Mouse (Mus musculus) limb, embryonic 11.5 days (tissue): Measurements from ENCODE around the gene Elk4. TPM values are rescaled to one million over a fixed set of nuclear protein-coding genes. Genes with fewer than 3 reads are reported as not detected.

Experiments
- ATAC-seq: fragments of 200-750 bp; cut with Nextera tagmentation; 2 replicates; pipeline ENCODE4 v1.8.0; 2017; ENCODE audit warnings: low read depth; ENCODE audit not compliant: insufficient number of reproducible peaks, low FRiP score, low TSS enrichment
- DNase-seq: peaks from one replicate; pipeline ENCODE4 v3.0.0-alpha.2; 2015; ENCODE audit warnings: low spot score
- H3K27ac ChIP-seq: fragments of 300-500 bp; sonication (generic); replicated peaks from 2 replicates; pipeline ENCODE4 v1.5.1; 2014; ENCODE audit warnings: low read depth, mild to moderate bottlenecking, low read length
- H3K27me3 ChIP-seq: fragments of 300-500 bp; sonication (generic); 2 replicates; pipeline ENCODE4 v1.6.1; 2014; ENCODE audit warnings: mild to moderate bottlenecking, low read length, mixed read lengths; ENCODE audit not compliant: control insufficient read depth, insufficient read depth
- H3K36me3 ChIP-seq: fragments of 300-500 bp; sonication (generic); 2 replicates; pipeline ENCODE4 v1.6.1; 2014; ENCODE audit warnings: mild to moderate bottlenecking, low read length, moderate library complexity, mixed read lengths; ENCODE audit not compliant: control insufficient read depth, insufficient read depth
- H3K4me1 ChIP-seq: fragments of 300-500 bp; sonication (generic); 2 replicates; pipeline ENCODE4 v1.6.1; 2014; ENCODE audit warnings: low read length, mixed read lengths; ENCODE audit not compliant: control insufficient read depth, insufficient read depth
- H3K4me2 ChIP-seq: fragments of 300-500 bp; sonication (generic); 2 replicates; pipeline ENCODE4 v1.6.1; 2014; ENCODE audit warnings: low read depth, mild to moderate bottlenecking, moderate library complexity; ENCODE audit not compliant: severe bottlenecking
- H3K4me3 ChIP-seq: fragments of 300-500 bp; sonication (generic); 2 replicates; pipeline ENCODE4 v1.5.1; 2014; ENCODE audit warnings: low read depth, low read length
- H3K9ac ChIP-seq: fragments of 300-500 bp; sonication (generic); 2 replicates; pipeline ENCODE4 v1.6.1; 2014; ENCODE audit warnings: mild to moderate bottlenecking, low read length
- H3K9me3 ChIP-seq: fragments of 300-500 bp; sonication (generic); 2 replicates; pipeline ENCODE4 v1.6.1; 2016; ENCODE audit warnings: low read length; ENCODE audit not compliant: control insufficient read depth
- whole genome bisulfite sequencing: fragments of 180-500 bp; shearing (Covaris S2); extraction: QIAGEN DNeasy Blood & Tissue Kit; methylation state at CpG from one replicate; pipeline ENCODE4 v1.1.7; 2014; 5-methylcytosine and 5-hydroxymethylcytosine counted together
- polyA plus RNA-seq: library from polyadenylated mRNA; unstranded; fragments of >200 nt; fragmentation: Nextera tagmentation; extraction: Ambion mirVana; gene quantifications from 2 replicates; pipeline ENCODE4 v1.2.1, GENCODE M21; 2014

Gene Elk4
- polyA plus RNA-seq, 1 experiment from 2014 or later = 17.1 TPM

- ATAC-seq (no peak), DNase-seq (no peak)
- Histone ChIP-seq H3K4me3 (no peak overlapping the region), H3K9ac (no peak overlapping the region), H3K4me1 (no peaks in the 10 kb centered on the region), H3K9me3 (no peaks in the 10 kb centered on the region), H3K27ac (no peak overlapping the region), H3K36me3 (no peaks in the 10 kb centered on the region; the same call in 1 of the 2 replicates), H3K27me3 (no peaks in the 10 kb centered on the region), H3K4me2 (no peak overlapping the region)
- whole genome bisulfite sequencing = 63% methylated on average over 3 of the region's 3 CpGs
Observed at GRCm38 (mm10) chr1:132037746-132038145, 30.3 kb downstream of the Elk4 start.

- no peak overlapping the region for H3K4me3 ChIP-seq
- H3K27me3 ChIP-seq = no peaks in the 10 kb centered on the region
- no peak for DNase-seq
- no peak overlapping the region for H3K9ac ChIP-seq
- no peak overlapping the region for H3K27ac ChIP-seq
- no peak overlapping the region for H3K4me2 ChIP-seq
- no peaks in the 10 kb centered on the region; the same call in 1 of the 2 replicates for H3K36me3 ChIP-seq
- WGBS = 84% methylated on average over 5 of the region's 5 CpGs
- no peaks in the 10 kb centered on the region for H3K9me3 ChIP-seq
- H3K4me1 ChIP-seq = no peaks in the 10 kb centered on the region
- ATAC-seq = no peak
Observed at GRCm38 (mm10) chr1:132038753-132039152, 31.3 kb downstream of the Elk4 start.

GRCm38 (mm10) chr1:132040201-132040621, 32.8 kb downstream of the Elk4 start:
- H3K9ac ChIP-seq = no peak overlapping the region
- no peaks in the 10 kb centered on the region for H3K36me3 ChIP-seq
- H3K4me3 ChIP-seq = no peak overlapping the region
- ATAC-seq (no peak), DNase-seq (no peak)
- H3K27me3 ChIP-seq = no peaks in the 10 kb centered on the region
- no peaks in the 10 kb centered on the region for H3K4me1 ChIP-seq
- H3K9me3 ChIP-seq = no peaks in the 10 kb centered on the region
- 75% methylated on average over 9 of the region's 9 CpGs for WGBS
- H3K4me2 ChIP-seq = no peak overlapping the region
- H3K27ac ChIP-seq = no peak overlapping the region

- DNase-seq (no peak), ATAC-seq (no peak)
- Histone ChIP-seq H3K27ac (no peak overlapping the region), H3K4me1 (no peaks in the 10 kb centered on the region), H3K4me2 (no peak overlapping the region), H3K4me3 (no peak overlapping the region), H3K27me3 (no peaks in the 10 kb centered on the region), H3K9me3 (no peaks in the 10 kb centered on the region), H3K36me3 (no peaks in the 10 kb centered on the region), H3K9ac (no peak overlapping the region)
- 68% methylated on average over 4 of the region's 4 CpGs for WGBS
Observed at GRCm38 (mm10) chr1:132043759-132044158, 36.4 kb downstream of the Elk4 start.

- Histone ChIP-seq H3K9me3 (no peaks in the 10 kb centered on the region), H3K27me3 (no peaks in the 10 kb centered on the region), H3K4me3 (no peak overlapping the region), H3K4me2 (no peak overlapping the region), H3K4me1 (no peaks in the 10 kb centered on the region), H3K36me3 (no peaks in the 10 kb centered on the region), H3K27ac (no peak overlapping the region), H3K9ac (no peak overlapping the region)
- peak; percentile 79 for DNase-seq
- WGBS = 25% methylated on average over 15 of the region's 15 CpGs
- no peak for ATAC-seq
Observed at GRCm38 (mm10) chr1:132046143-132046735, 38.8 kb downstream of the Elk4 start.

- no peak for ATAC-seq
- no peak overlapping the region for H3K4me2 ChIP-seq
- H3K27me3 ChIP-seq = no peaks in the 10 kb centered on the region
- 87% methylated on average over 3 of the region's 3 CpGs for WGBS
- H3K9me3 ChIP-seq = no peaks in the 10 kb centered on the region
- H3K4me1 ChIP-seq = no peaks in the 10 kb centered on the region
- no peak overlapping the region for H3K9ac ChIP-seq
- no peak for DNase-seq
- no peak overlapping the region for H3K4me3 ChIP-seq
- H3K36me3 ChIP-seq = no peaks in the 10 kb centered on the region
- no peak overlapping the region for H3K27ac ChIP-seq
Observed at GRCm38 (mm10) chr1:132051746-132052145, 44.3 kb downstream of the Elk4 start.

GRCm38 (mm10) chr1:132054387-132054786, 47.0 kb downstream of the Elk4 start:
- H3K36me3 ChIP-seq = no peaks in the 10 kb centered on the region
- H3K27ac ChIP-seq = no peak overlapping the region
- no peaks in the 10 kb centered on the region for H3K27me3 ChIP-seq
- WGBS = 72% methylated on average over 3 of the region's 3 CpGs
- H3K4me3 ChIP-seq = no peak overlapping the region
- no peaks in the 10 kb centered on the region for H3K4me1 ChIP-seq
- no peak overlapping the region for H3K9ac ChIP-seq
- ATAC-seq = no peak
- H3K4me2 ChIP-seq = no peak overlapping the region
- DNase-seq = no peak
- no peaks in the 10 kb centered on the region for H3K9me3 ChIP-seq

GRCm38 (mm10) chr1:132055054-132055664, 47.8 kb downstream of the Elk4 start:
- no peak overlapping the region for H3K4me2 ChIP-seq
- H3K36me3 ChIP-seq = no peaks in the 10 kb centered on the region
- no peak overlapping the region for H3K9ac ChIP-seq
- H3K27me3 ChIP-seq = no peaks in the 10 kb centered on the region
- no peak for ATAC-seq
- H3K4me3 ChIP-seq = no peak overlapping the region
- no peaks in the 10 kb centered on the region for H3K4me1 ChIP-seq
- no peak overlapping the region for H3K27ac ChIP-seq
- no peaks in the 10 kb centered on the region for H3K9me3 ChIP-seq
- DNase-seq = no peak
- WGBS = 76% methylated on average over 7 of the region's 7 CpGs

- ATAC-seq (no peak), DNase-seq (no peak)
- no peaks in the 10 kb centered on the region for H3K9me3 ChIP-seq
- WGBS = 88% methylated on average over 5 of the region's 5 CpGs
- H3K36me3 ChIP-seq = no peaks in the 10 kb centered on the region
- no peaks in the 10 kb centered on the region for H3K27me3 ChIP-seq
- H3K4me3 ChIP-seq = no peak overlapping the region
- no peak overlapping the region for H3K4me2 ChIP-seq
- H3K27ac ChIP-seq = no peak overlapping the region
- H3K9ac ChIP-seq = no peak overlapping the region
- H3K4me1 ChIP-seq = no peaks in the 10 kb centered on the region
Observed at GRCm38 (mm10) chr1:132058558-132058957, 51.2 kb downstream of the Elk4 start.
